Comparison of ENCODE assay signal across 11 mouse cellular contexts in genomic region chr8:124633001-124633703, GRCm38 (mm10). TPM values are rescaled to one million over a fixed set of nuclear protein-coding genes. Genes with fewer than 3 reads are reported as not detected.
DNase-seq lines count a peak whose midpoint lies in the region; ATAC-seq and TF ChIP-seq lines count a peak whose summit lies in the region.
"Had no signal": no experiment of that assay in that cellular context is flagged by ENCODE, and none has a peak within 500 bp of the region (broad histone marks: within the 10 kb centered on the region; RNA-seq: fewer than 3 reads in every experiment).

No protein-coding gene starts in this region.

- H3K4me1 ChIP-seq in intestine, embryonic 15.5 days (replicated peaks): peaks cover 11% of the 10 kb centered on the region; the same call in 1 of the 2 replicates
- peaks cover 17% of the 10 kb centered on the region for H3K4me1 ChIP-seq in lung, embryonic 14.5 days (ENCODE audit: insufficient read depth)
- no peaks in the 10 kb centered on the region for H3K4me1 ChIP-seq in hindbrain, embryonic 12.5 days

- no peak for TF ChIP-seq CTCF in gastrocnemius, adult 2 months (IDR thresholded peaks at IDR 0.05)
- no peak for TF ChIP-seq CTCF in lung, embryonic 14.5 days (IDR thresholded peaks at IDR 0.05; ENCODE audit: low read depth)

- intact Hi-C loops in gastrocnemius, adult 2 months (cut with DNase I): no loop called here

- 59% methylated on average over 14 of the region's 14 CpGs for WGBS in intestine, embryonic 15.5 days
- 49% methylated on average over 14 of the region's 14 CpGs for WGBS in lung, embryonic 14.5 days
- 88% methylated on average over 14 of the region's 14 CpGs for WGBS in hindbrain, embryonic 12.5 days

- no peaks in the 10 kb centered on the region for H3K27me3 ChIP-seq in intestine, embryonic 15.5 days (replicated peaks)
- no peaks in the 10 kb centered on the region for H3K27me3 ChIP-seq in lung, embryonic 14.5 days (ENCODE audit: insufficient read depth, low read length)
- no peaks in the 10 kb centered on the region for H3K27me3 ChIP-seq in hindbrain, embryonic 12.5 days

- no peak overlapping the region for H3K9ac ChIP-seq in intestine, embryonic 15.5 days
- no peak overlapping the region for H3K9ac ChIP-seq in lung, embryonic 14.5 days
- no peak overlapping the region for H3K9ac ChIP-seq in hindbrain, embryonic 12.5 days

- no peak overlapping the region for H3K4me2 ChIP-seq in intestine, embryonic 15.5 days (replicated peaks)
- H3K4me2 ChIP-seq in lung, embryonic 14.5 days: 0 out of 2 replicates have a peak overlapping the region, but pooled peaks have one; percentile 20
- H3K4me2 ChIP-seq in hindbrain, embryonic 12.5 days (replicated peaks): no peak overlapping the region

- peak; percentile 39 for DNase-seq in ovary, adult 18-20 months (ENCODE audit: low spot score)
- DNase-seq in ovary, postnatal 10 days (ENCODE audit: low spot score): no peak
- DNase-seq in gastrocnemius, adult 2 months: peak; percentile 77
- DNase-seq in lung, embryonic 14.5 days: peak; percentile 94
- peak; percentile 60 to 71 for DNase-seq in urinary bladder, postnatal 36 days (ENCODE audit: low spot score in 2 of 2)
- DNase-seq in embryo, embryonic 10.5 days (ENCODE audit: low spot score): no peak

- H3K9me3 ChIP-seq in intestine, embryonic 15.5 days: no peaks in the 10 kb centered on the region
- no peaks in the 10 kb centered on the region for H3K9me3 ChIP-seq in lung, embryonic 14.5 days (ENCODE audit: low read depth, low read length)
- no peaks in the 10 kb centered on the region for H3K9me3 ChIP-seq in hindbrain, embryonic 12.5 days (replicated peaks)
- H3K9me3 ChIP-seq: G1E had no signal

- peak overlapping the region; percentile 48 for H3K4me3 ChIP-seq in gastrocnemius, adult 2 months
- H3K4me3 ChIP-seq in intestine, embryonic 15.5 days (replicated peaks): no peak overlapping the region
- no peak overlapping the region for H3K4me3 ChIP-seq in lung, embryonic 14.5 days (ENCODE audit: low read depth, low read length)
- H3K4me3 ChIP-seq in hindbrain, embryonic 12.5 days: no peak overlapping the region
- H3K4me3 ChIP-seq: erythroblast, embryonic 14.5 days had no signal

- peak overlapping the region; percentile 69 for H3K27ac ChIP-seq in gastrocnemius, adult 2 months
- H3K27ac ChIP-seq in intestine, embryonic 15.5 days: peak overlapping the region; percentile 70
- H3K27ac ChIP-seq in lung, embryonic 14.5 days (ENCODE audit: low read depth): peak overlapping the region; percentile 88
- H3K27ac ChIP-seq in hindbrain, embryonic 12.5 days: no peak overlapping the region
- H3K27ac ChIP-seq: macrophage had no signal

- ATAC-seq in intestine, embryonic 15.5 days: peak; percentile 57
- ATAC-seq in lung, embryonic 14.5 days (ENCODE audit: insufficient read depth): peak; percentile 77
- ATAC-seq in hindbrain, embryonic 12.5 days (ENCODE audit: low FRiP score): no peak

- H3K36me3 ChIP-seq in intestine, embryonic 15.5 days: peaks cover 14% of the 10 kb centered on the region; the same call in 1 of the 2 replicates
- peaks cover 26% of the 10 kb centered on the region for H3K36me3 ChIP-seq in lung, embryonic 14.5 days (ENCODE audit: insufficient read depth)
- H3K36me3 ChIP-seq in hindbrain, embryonic 12.5 days: peaks cover 23% of the 10 kb centered on the region

RNA-seq across cellular contexts. Expression of gene 2310022B05Rik, which starts 30.0 kb away (rescaled TPM):
- total RNA-seq in gastrocnemius, adult 2 months (2021): 10 to 100 TPM; 10.4 to 17.3 TPM
- polyA plus RNA-seq in intestine, embryonic 15.5 days (2015; fragmentation: Nextera tagmentation; extraction: Ambion mirVana): 24.4 TPM in 2 replicates
- polyA plus RNA-seq in lung, embryonic 14.5 days (2014; fragmentation: Nextera tagmentation; extraction: Ambion mirVana): 45.6 and 46.0 TPM in 2 replicates
- polyA plus RNA-seq in hindbrain, embryonic 12.5 days (2016; fragmentation: Nextera tagmentation; extraction: Ambion mirVana): 26.6 and 31.2 TPM in 2 replicates

RNA-seq across cellular contexts. Expression of gene Capn9, which starts 57.2 kb away (rescaled TPM):
- total RNA-seq in gastrocnemius, adult 2 months (2021): not detected
- 1.6 and 1.7 TPM in 2 replicates for polyA plus RNA-seq in intestine, embryonic 15.5 days (2015; fragmentation: Nextera tagmentation; extraction: Ambion mirVana)
- 0.45 and 0.60 TPM in 2 replicates for polyA plus RNA-seq in lung, embryonic 14.5 days (2014; fragmentation: Nextera tagmentation; extraction: Ambion mirVana)
- not detected in 2 replicates for polyA plus RNA-seq in hindbrain, embryonic 12.5 days (2016; fragmentation: Nextera tagmentation; extraction: Ambion mirVana)
- total RNA-seq: G1E had no signal
- polyA plus RNA-seq: erythroblast, embryonic 14.5 days; G1E; macrophage had no signal

Comparison
In these comparisons a context has a peak if more than half of its experiments do, and no peak if none do; other contexts are left out.
1. DNase-seq: peak in ovary, adult 18-20 months (single experiment), gastrocnemius, adult 2 months (single experiment), lung, embryonic 14.5 days (single experiment) and urinary bladder, postnatal 36 days (2 of 2); none in ovary, postnatal 10 days (single experiment) and embryo, embryonic 10.5 days (single experiment).